Mouse (Mus musculus): ENCODE measurements at regions not wholly inside any gene's neighbourhood (a gene's known extent, or its start where the extent isn't known, plus 50 kb on each side); places are given as distances from the start of the nearest gene placed in this dataset.

GRCm38 (mm10) chr7:55710872-55711558 is 57.0 kb upstream of the Siglech start:
- peak; percentile 38 to 69 for DNase-seq

Data from cerebellum, postnatal 25 days (tissue).